Mouse (Mus musculus): ENCODE data around the gene Abi1. TPM values are rescaled to one million over a fixed set of nuclear protein-coding genes. Genes with fewer than 3 reads are reported as not detected.

Abi1 gene
- 28.0 TPM for polyA plus RNA-seq (2012; fragmentation: generic; extraction: Trizol)

- Histone ChIP-seq H3K4me3 (peak within 1 kb of the TSS; percentile 95), H3K36me3 (ENCODE audit: control insufficient read depth, insufficient read depth) (no peaks in the 10 kb centered on the region), H3K4me2 (ENCODE audit: low read depth) (peak within 1 kb of the TSS; percentile 82), H3K27me3 (ENCODE audit: control insufficient read depth, insufficient read depth, insufficient read length) (no peaks in the 10 kb centered on the region), H3ac (ENCODE audit: control insufficient read depth, insufficient read length) (peak within 1 kb of the TSS; percentile 80), H3K79me2 (ENCODE audit: control insufficient read depth, insufficient read depth) (peaks cover 43% of the 10 kb centered on the region)
- peak; percentile 97 for TF ChIP-seq POLR2AphosphoS2 (IDR thresholded peaks at IDR 0.05; ENCODE audit: insufficient read length, low read depth)
- peak in 1 of 3 experiments; percentile 25 for TF ChIP-seq MYOD1 (IDR thresholded peaks at IDR 0.05; ENCODE audit: control insufficient read depth in 1 of 3, insufficient read length in 2 of 3, low read depth in 2 of 3)
- peak; percentile 95 for TF ChIP-seq POLR2A (IDR thresholded peaks at IDR 0.05; ENCODE audit: insufficient read length, low read depth)
- no peak for TF ChIP-seq TCF12 (IDR thresholded peaks at IDR 0.05; ENCODE audit: insufficient read depth, poor library complexity, severe bottlenecking)
- TF ChIP-seq MAX (IDR thresholded peaks at IDR 0.05; ENCODE audit: low read depth) = no peak
Observed at GRCm38 (mm10) chr2:23040001-23040646, at the start of gene Abi1. Gene Abi1, minus strand, starts transcription at chr2:23040241.

GRCm38 (mm10) chr2:23084540-23084939, 44.5 kb upstream of the Abi1 start:
- Histone ChIP-seq H3ac (ENCODE audit: control insufficient read depth, insufficient read length) (no peak overlapping the region), H3K4me3 (no peak overlapping the region), H3K36me3 (ENCODE audit: control insufficient read depth, insufficient read depth) (peaks cover 19% of the 10 kb centered on the region), H3K27me3 (ENCODE audit: control insufficient read depth, insufficient read depth, insufficient read length) (no peaks in the 10 kb centered on the region), H3K4me2 (ENCODE audit: low read depth) (no peak overlapping the region), H3K79me2 (ENCODE audit: control insufficient read depth, insufficient read depth) (no peaks in the 10 kb centered on the region)
- TF ChIP-seq POLR2A (IDR thresholded peaks at IDR 0.05; ENCODE audit: insufficient read length, low read depth) (no peak), TCF3 (IDR thresholded peaks at IDR 0.05; ENCODE audit: insufficient read length, low read depth) (no peak), CEBPB (IDR thresholded peaks at IDR 0.05; ENCODE audit: insufficient read depth, poor library complexity, severe bottlenecking) (no peak), MYOD1 (IDR thresholded peaks at IDR 0.05; ENCODE audit: control insufficient read depth in 1 of 3, insufficient read length in 2 of 3, low read depth in 2 of 3) (no peak), TCF12 (IDR thresholded peaks at IDR 0.05; ENCODE audit: insufficient read depth, poor library complexity, severe bottlenecking) (no peak), MAX (IDR thresholded peaks at IDR 0.05; ENCODE audit: low read depth) (no peak)

- no peak overlapping the region for H3K4me2 ChIP-seq (ENCODE audit: low read depth)
- no peak overlapping the region for H3K4me3 ChIP-seq
- no peak overlapping the region for H3ac ChIP-seq (ENCODE audit: control insufficient read depth, insufficient read length)
- H3K27me3 ChIP-seq (ENCODE audit: control insufficient read depth, insufficient read depth, insufficient read length) = no peaks in the 10 kb centered on the region
- TF ChIP-seq MYOD1 (IDR thresholded peaks at IDR 0.05; ENCODE audit: control insufficient read depth in 1 of 3, insufficient read length in 2 of 3, low read depth in 2 of 3) = no peak
- no peak for TF ChIP-seq POLR2AphosphoS2 (IDR thresholded peaks at IDR 0.05; ENCODE audit: insufficient read length, low read depth)
- TF ChIP-seq USF1 (IDR thresholded peaks at IDR 0.05; ENCODE audit: low read depth) = no peak
- no peak for TF ChIP-seq SRF (IDR thresholded peaks at IDR 0.05; ENCODE audit: control insufficient read depth, insufficient read length, low read depth)
- TF ChIP-seq TCF3 (IDR thresholded peaks at IDR 0.05; ENCODE audit: insufficient read length, low read depth) = no peak
- TF ChIP-seq E2F4 (IDR thresholded peaks at IDR 0.05; ENCODE audit: insufficient read depth) = no peak
- TF ChIP-seq CEBPB (IDR thresholded peaks at IDR 0.05; ENCODE audit: insufficient read depth, poor library complexity, severe bottlenecking) = no peak
- no peak for TF ChIP-seq MYOG (IDR thresholded peaks at IDR 0.05; ENCODE audit: control insufficient read depth in 1 of 3, insufficient read depth in 1 of 3, insufficient read length in 2 of 3, low read depth in 2 of 3)
- TF ChIP-seq REST (IDR thresholded peaks at IDR 0.05; ENCODE audit: insufficient read depth, insufficient read length) = no peak
- no peak for TF ChIP-seq MAX (IDR thresholded peaks at IDR 0.05; ENCODE audit: low read depth)
- TF ChIP-seq TCF12 (IDR thresholded peaks at IDR 0.05; ENCODE audit: insufficient read depth, poor library complexity, severe bottlenecking) = no peak
- TF ChIP-seq POLR2A (IDR thresholded peaks at IDR 0.05; ENCODE audit: insufficient read length, low read depth) = no peak
- peaks cover 4% of the 10 kb centered on the region for H3K79me2 ChIP-seq (ENCODE audit: control insufficient read depth, insufficient read depth)
- peaks cover 35% of the 10 kb centered on the region for H3K36me3 ChIP-seq (ENCODE audit: control insufficient read depth, insufficient read depth)
Observed at GRCm38 (mm10) chr2:23078588-23078987, 38.5 kb upstream of the Abi1 start.

- no peak overlapping the region for H3K4me3 ChIP-seq
- no peak overlapping the region for H3K4me2 ChIP-seq (ENCODE audit: low read depth)
- no peak overlapping the region for H3ac ChIP-seq (ENCODE audit: control insufficient read depth, insufficient read length)
- peaks cover 6% of the 10 kb centered on the region for H3K79me2 ChIP-seq (ENCODE audit: control insufficient read depth, insufficient read depth)
- peaks cover 29% of the 10 kb centered on the region for H3K36me3 ChIP-seq (ENCODE audit: control insufficient read depth, insufficient read depth)
- H3K27me3 ChIP-seq (ENCODE audit: control insufficient read depth, insufficient read depth, insufficient read length) = no peaks in the 10 kb centered on the region
- no peak for TF ChIP-seq E2F4 (IDR thresholded peaks at IDR 0.05; ENCODE audit: insufficient read depth)
- no peak for TF ChIP-seq MYOG (IDR thresholded peaks at IDR 0.05; ENCODE audit: control insufficient read depth in 1 of 3, insufficient read depth in 1 of 3, insufficient read length in 2 of 3, low read depth in 2 of 3)
- TF ChIP-seq POLR2A (IDR thresholded peaks at IDR 0.05; ENCODE audit: insufficient read length, low read depth) = no peak
- no peak for TF ChIP-seq TCF12 (IDR thresholded peaks at IDR 0.05; ENCODE audit: insufficient read depth, poor library complexity, severe bottlenecking)
- TF ChIP-seq CEBPB (IDR thresholded peaks at IDR 0.05; ENCODE audit: insufficient read depth, poor library complexity, severe bottlenecking) = no peak
- TF ChIP-seq REST (IDR thresholded peaks at IDR 0.05; ENCODE audit: insufficient read depth, insufficient read length) = no peak
- TF ChIP-seq MAX (IDR thresholded peaks at IDR 0.05; ENCODE audit: low read depth) = no peak
- TF ChIP-seq MYOD1 (IDR thresholded peaks at IDR 0.05; ENCODE audit: control insufficient read depth in 1 of 3, insufficient read length in 2 of 3, low read depth in 2 of 3) = no peak
- TF ChIP-seq TCF3 (IDR thresholded peaks at IDR 0.05; ENCODE audit: insufficient read length, low read depth) = no peak
- TF ChIP-seq POLR2AphosphoS2 (IDR thresholded peaks at IDR 0.05; ENCODE audit: insufficient read length, low read depth) = no peak
- no peak for TF ChIP-seq SRF (IDR thresholded peaks at IDR 0.05; ENCODE audit: control insufficient read depth, insufficient read length, low read depth)
Observed at GRCm38 (mm10) chr2:23077693-23078092, 37.7 kb upstream of the Abi1 start.

GRCm38 (mm10) chr2:23076783-23077182, 36.7 kb upstream of the Abi1 start:
- Histone ChIP-seq H3K36me3 (ENCODE audit: control insufficient read depth, insufficient read depth) (peaks cover 29% of the 10 kb centered on the region), H3K4me3 (no peak overlapping the region), H3K79me2 (ENCODE audit: control insufficient read depth, insufficient read depth) (peaks cover 6% of the 10 kb centered on the region), H3K27me3 (ENCODE audit: control insufficient read depth, insufficient read depth, insufficient read length) (no peaks in the 10 kb centered on the region), H3ac (ENCODE audit: control insufficient read depth, insufficient read length) (no peak overlapping the region), H3K4me2 (ENCODE audit: low read depth) (no peak overlapping the region)
- no peak for TF ChIP-seq POLR2A (IDR thresholded peaks at IDR 0.05; ENCODE audit: insufficient read length, low read depth)
- no peak for TF ChIP-seq POLR2AphosphoS2 (IDR thresholded peaks at IDR 0.05; ENCODE audit: insufficient read length, low read depth)
- no peak for TF ChIP-seq E2F4 (IDR thresholded peaks at IDR 0.05; ENCODE audit: insufficient read depth)
- TF ChIP-seq USF1 (IDR thresholded peaks at IDR 0.05; ENCODE audit: low read depth) = no peak
- TF ChIP-seq SRF (IDR thresholded peaks at IDR 0.05; ENCODE audit: control insufficient read depth, insufficient read length, low read depth) = no peak
- no peak for TF ChIP-seq REST (IDR thresholded peaks at IDR 0.05; ENCODE audit: insufficient read depth, insufficient read length)
- TF ChIP-seq MYOG (IDR thresholded peaks at IDR 0.05; ENCODE audit: control insufficient read depth in 1 of 3, insufficient read depth in 1 of 3, insufficient read length in 2 of 3, low read depth in 2 of 3) = no peak
- no peak for TF ChIP-seq TCF3 (IDR thresholded peaks at IDR 0.05; ENCODE audit: insufficient read length, low read depth)
- no peak for TF ChIP-seq CEBPB (IDR thresholded peaks at IDR 0.05; ENCODE audit: insufficient read depth, poor library complexity, severe bottlenecking)
- no peak for TF ChIP-seq TCF12 (IDR thresholded peaks at IDR 0.05; ENCODE audit: insufficient read depth, poor library complexity, severe bottlenecking)
- TF ChIP-seq MYOD1 (IDR thresholded peaks at IDR 0.05; ENCODE audit: control insufficient read depth in 1 of 3, insufficient read length in 2 of 3, low read depth in 2 of 3) = no peak
- no peak for TF ChIP-seq MAX (IDR thresholded peaks at IDR 0.05; ENCODE audit: low read depth)
